In genomic region chr5:104472371-104472770, GRCm38 (mm10) we compare ENCODE assay signal across 11 mouse cellular contexts. TPM values are rescaled to one million over a fixed set of nuclear protein-coding genes. Genes with fewer than 3 reads are reported as not detected.
DNase-seq lines count a peak whose midpoint lies in the region; TF ChIP-seq lines count a peak whose summit lies in the region.
"Had no signal": no experiment of that assay in that cellular context is flagged by ENCODE, and none has a peak within 500 bp of the region (broad histone marks: within the 10 kb centered on the region; RNA-seq: fewer than 3 reads in every experiment).

No protein-coding gene starts in this region.

- H3K4me3 ChIP-seq in gastrocnemius, adult 2 months: no peak overlapping the region
- no peak overlapping the region for H3K4me3 ChIP-seq in left cerebral cortex, adult 2 months
- no peak overlapping the region for H3K4me3 ChIP-seq in E14TG2a.4 (replicated peaks; ENCODE audit: low read length)
- H3K4me3 ChIP-seq in limb, embryonic 10.5 days: no peak overlapping the region
- H3K4me3 ChIP-seq: neural tube, embryonic 13.5 days; stomach, embryonic 15.5 days had no signal

- H3K36me3 ChIP-seq in E14TG2a.4 (ENCODE audit: insufficient read depth, low read length): peaks cover 55% of the 10 kb centered on the region
- peaks cover 65% of the 10 kb centered on the region for H3K36me3 ChIP-seq in limb, embryonic 10.5 days

- no peak for DNase-seq in gastrocnemius, adult 2 months
- DNase-seq in gastrocnemius, postnatal 36 days: no peak
- no peak for DNase-seq in left cerebral cortex, adult 2 months (ENCODE audit: extremely low spot score in 1 of 2, low spot score in 2 of 2)
- DNase-seq in left cerebral cortex, postnatal 25 days (ENCODE audit: low spot score in 2 of 2): no peak
- peak; percentile 25 for DNase-seq in induced T-regulatory cell, adult 2 months (ENCODE audit: low read depth)
- no peak for DNase-seq in limb, embryonic 10.5 days (ENCODE audit: low spot score)
- DNase-seq in frontal cortex, postnatal 10 days (ENCODE audit: low spot score in 2 of 2): no peak
- DNase-seq: gastrocnemius, postnatal 25 days had no signal

- 94% methylated on average over 8 of the region's 8 CpGs for WGBS in limb, embryonic 10.5 days

- H3K9me3 ChIP-seq in E14TG2a.4 (ENCODE audit: low read length): peaks cover 39% of the 10 kb centered on the region
- no peaks in the 10 kb centered on the region for H3K9me3 ChIP-seq in limb, embryonic 10.5 days (replicated peaks)
- H3K9me3 ChIP-seq: neural tube, embryonic 13.5 days; stomach, embryonic 15.5 days had no signal

- no peaks in the 10 kb centered on the region for H3K27me3 ChIP-seq in E14TG2a.4 (ENCODE audit: insufficient read depth, low read length)
- H3K27me3 ChIP-seq in limb, embryonic 10.5 days (ENCODE audit: low read depth, poor library complexity, severe bottlenecking): no peaks in the 10 kb centered on the region
- H3K27me3 ChIP-seq: neural tube, embryonic 13.5 days; stomach, embryonic 15.5 days had no signal

- H3K4me1 ChIP-seq in E14TG2a.4 (replicated peaks; ENCODE audit: low read depth, low read length): peaks cover 11% of the 10 kb centered on the region
- H3K4me1 ChIP-seq in limb, embryonic 10.5 days: no peaks in the 10 kb centered on the region
- H3K4me1 ChIP-seq: neural tube, embryonic 13.5 days; stomach, embryonic 15.5 days had no signal

- peak; percentile 57 for TF ChIP-seq CTCF in gastrocnemius, adult 2 months (IDR thresholded peaks at IDR 0.05)
- peak; percentile 63 for TF ChIP-seq CTCF in left cerebral cortex, adult 2 months (IDR thresholded peaks at IDR 0.05)
- TF ChIP-seq CTCF in E14TG2a.4 (conservative IDR thresholded peaks at IDR 0.05; ENCODE audit: low read length): peak; percentile 16

- H3K27ac ChIP-seq in gastrocnemius, adult 2 months: no peak overlapping the region
- no peak overlapping the region for H3K27ac ChIP-seq in left cerebral cortex, adult 2 months
- no peak overlapping the region for H3K27ac ChIP-seq in limb, embryonic 10.5 days
- H3K27ac ChIP-seq: neural tube, embryonic 13.5 days; stomach, embryonic 15.5 days had no signal

- intact Hi-C loops in gastrocnemius, adult 2 months (cut with DNase I): no loop called here
- intact Hi-C loops in gastrocnemius, postnatal 36 days (cut with DNase I): no loop called here
- intact Hi-C loops in left cerebral cortex, adult 2 months (cut with DNase I): loop anchor here (10.0 kb wide), 1 partner anchor 852 kb away; no protein-coding TSS in a partner anchor
- intact Hi-C loops in left cerebral cortex, postnatal 25 days (cut with DNase I): no loop called here

RNA-seq across cellular contexts. Expression of gene Pkd2, which starts 13.1 kb away (rescaled TPM):
- 10 to 100 TPM in 1 of 2 experiments, 1 to 10 TPM in 1; 9.9 to 15.7 TPM for total RNA-seq in gastrocnemius, adult 2 months (2021)
- total RNA-seq in gastrocnemius, postnatal 36 days (2021): 10 to 100 TPM; 11.1 to 12.2 TPM
- 10 to 100 TPM; 26.9 to 29.6 TPM for total RNA-seq in left cerebral cortex, adult 2 months (2021)
- total RNA-seq in left cerebral cortex, postnatal 25 days (2021): 10 to 100 TPM; 22.4 to 24.8 TPM
- polyA plus RNA-seq in limb, embryonic 10.5 days (2016; fragmentation: Nextera tagmentation; extraction: Ambion mirVana): 12.3 and 16.3 TPM in 2 replicates

RNA-seq across cellular contexts. Expression of gene BC005561, which starts 35.8 kb away (rescaled TPM):
- total RNA-seq in gastrocnemius, adult 2 months (2021): 1 to 10 TPM; 4.9 to 5.0 TPM
- total RNA-seq in gastrocnemius, postnatal 36 days (2021): 1 to 10 TPM; 3.2 to 4.7 TPM
- 10 to 100 TPM; 15.3 to 16.5 TPM for total RNA-seq in left cerebral cortex, adult 2 months (2021)
- 10 to 100 TPM; 13.8 to 15.3 TPM for total RNA-seq in left cerebral cortex, postnatal 25 days (2021)
- polyA plus RNA-seq in limb, embryonic 10.5 days (2016; fragmentation: Nextera tagmentation; extraction: Ambion mirVana): 12.1 and 14.6 TPM in 2 replicates

RNA-seq across cellular contexts. Expression of gene Spp1, which starts 37.5 kb away (rescaled TPM):
- total RNA-seq in gastrocnemius, adult 2 months (2021): 1 to 10 TPM; 2.1 TPM
- 1 to 10 TPM; 1.8 to 5.6 TPM for total RNA-seq in gastrocnemius, postnatal 36 days (2021)
- total RNA-seq in left cerebral cortex, adult 2 months (2021): 10 to 100 TPM; 10.1 to 12.9 TPM
- total RNA-seq in left cerebral cortex, postnatal 25 days (2021): 10 to 100 TPM in 1 of 2 experiments, 1 to 10 TPM in 1; 9.5 to 10.7 TPM
- polyA plus RNA-seq in limb, embryonic 10.5 days (2016; fragmentation: Nextera tagmentation; extraction: Ambion mirVana): 2.0 and 6.4 TPM in 2 replicates
